Mouse (Mus musculus) brain, embryonic 14.5 days (tissue): ENCODE data around the gene Ngf.

ENCODE experiments used
- CTCF ChIP-seq: fragments of 200-500 bp; IDR thresholded peaks from 2 replicates; pipeline ENCODE4 v1.5.1; 2012; ENCODE audit warnings: inconsistent platforms, mild to moderate bottlenecking, moderate library complexity, borderline replicate concordance; ENCODE audit not compliant: insufficient read depth, insufficient read length; ENCODE audit errors: extremely low read depth
- POLR2A ChIP-seq: fragments of 200-500 bp; IDR thresholded peaks from 2 replicates; pipeline ENCODE4 v1.6.1; 2012; ENCODE audit warnings: mild to moderate bottlenecking, inconsistent platforms, borderline replicate concordance; ENCODE audit not compliant: poor library complexity, insufficient read depth, insufficient read length, severe bottlenecking; ENCODE audit errors: extremely low read depth

GRCm38 (mm10) chr3:102454566-102454965 is 15.2 kb upstream of the Ngf start:
- TF ChIP-seq CTCF (no peak), POLR2A (no peak)
